Mouse (Mus musculus): ENCODE results near the gene Tbc1d4.

The Tbc1d4 gene

GRCm38 (mm10) chr14:101501868-101502267, 107.1 kb downstream of the Tbc1d4 start:
- DNase-seq (ENCODE audit: extremely low spot score) = no peak

GRCm38 (mm10) chr14:101501452-101501851, 107.5 kb downstream of the Tbc1d4 start:
- no peak for DNase-seq (ENCODE audit: extremely low spot score)

- no peak for DNase-seq (ENCODE audit: extremely low spot score)
Measured at GRCm38 (mm10) chr14:101500826-101501225, 108.2 kb downstream of the Tbc1d4 start.

- no peak for DNase-seq (ENCODE audit: extremely low spot score)
Measured at GRCm38 (mm10) chr14:101499838-101500237, 109.2 kb downstream of the Tbc1d4 start.

- no peak for DNase-seq (ENCODE audit: extremely low spot score)
Measured at GRCm38 (mm10) chr14:101488264-101488810, 120.7 kb downstream of the Tbc1d4 start.

- DNase-seq (ENCODE audit: extremely low spot score) = no peak
Measured at GRCm38 (mm10) chr14:101486550-101486949, 122.4 kb downstream of the Tbc1d4 start.

GRCm38 (mm10) chr14:101483230-101483629, 125.8 kb downstream of the Tbc1d4 start:
- no peak for DNase-seq (ENCODE audit: extremely low spot score)

GRCm38 (mm10) chr14:101482270-101482669, 126.7 kb downstream of the Tbc1d4 start:
- peak; percentile 14 for DNase-seq (ENCODE audit: extremely low spot score)

- DNase-seq (ENCODE audit: extremely low spot score) = no peak
Measured at GRCm38 (mm10) chr14:101481165-101481564, 127.8 kb downstream of the Tbc1d4 start.

GRCm38 (mm10) chr14:101480541-101480940, 128.4 kb downstream of the Tbc1d4 start:
- no peak for DNase-seq (ENCODE audit: extremely low spot score)

- DNase-seq (ENCODE audit: extremely low spot score) = no peak
Measured at GRCm38 (mm10) chr14:101477827-101478220, 131.2 kb downstream of the Tbc1d4 start.

- peak; percentile 28 for DNase-seq (ENCODE audit: extremely low spot score)
Measured at GRCm38 (mm10) chr14:101477081-101477826, 131.7 kb downstream of the Tbc1d4 start.

- no peak for DNase-seq (ENCODE audit: extremely low spot score)
Measured at GRCm38 (mm10) chr14:101469475-101470093, 139.4 kb downstream of the Tbc1d4 start.

GRCm38 (mm10) chr14:101468143-101468542, 140.8 kb downstream of the Tbc1d4 start:
- DNase-seq (ENCODE audit: extremely low spot score) = no peak

- DNase-seq (ENCODE audit: extremely low spot score) = no peak
Measured at GRCm38 (mm10) chr14:101467532-101467931, 141.5 kb downstream of the Tbc1d4 start.

GRCm38 (mm10) chr14:101466521-101466920, 142.5 kb downstream of the Tbc1d4 start:
- no peak for DNase-seq (ENCODE audit: extremely low spot score)

GRCm38 (mm10) chr14:101465893-101466292, 143.1 kb downstream of the Tbc1d4 start:
- DNase-seq (ENCODE audit: extremely low spot score) = no peak

GRCm38 (mm10) chr14:101460768-101461167, 148.2 kb downstream of the Tbc1d4 start:
- DNase-seq (ENCODE audit: extremely low spot score) = peak; percentile 61

GRCm38 (mm10) chr14:101452915-101453314, 156.1 kb downstream of the Tbc1d4 start:
- no peak for DNase-seq (ENCODE audit: extremely low spot score)

- no peak for DNase-seq (ENCODE audit: extremely low spot score)
Measured at GRCm38 (mm10) chr14:101447857-101448256, 161.1 kb downstream of the Tbc1d4 start.

GRCm38 (mm10) chr14:101445205-101445604, 163.8 kb downstream of the Tbc1d4 start:
- no peak for DNase-seq (ENCODE audit: extremely low spot score)

- DNase-seq (ENCODE audit: extremely low spot score) = no peak
Measured at GRCm38 (mm10) chr14:101437925-101438324, 171.1 kb downstream of the Tbc1d4 start.

GRCm38 (mm10) chr14:101430536-101430935, 178.5 kb downstream of the Tbc1d4 start:
- no peak for DNase-seq (ENCODE audit: extremely low spot score)
